Mouse (Mus musculus): ENCODE data around the gene Lmln.
A peak's percentile ranks its signal among the peaks of the same experiment; 100 is the strongest.
"Not testable (repeated sequence)": the region's sequence is repeated elsewhere in the genome, so short reads cannot be mapped to it uniquely, and the experiment has no call there.

Gene Lmln

DNA sequence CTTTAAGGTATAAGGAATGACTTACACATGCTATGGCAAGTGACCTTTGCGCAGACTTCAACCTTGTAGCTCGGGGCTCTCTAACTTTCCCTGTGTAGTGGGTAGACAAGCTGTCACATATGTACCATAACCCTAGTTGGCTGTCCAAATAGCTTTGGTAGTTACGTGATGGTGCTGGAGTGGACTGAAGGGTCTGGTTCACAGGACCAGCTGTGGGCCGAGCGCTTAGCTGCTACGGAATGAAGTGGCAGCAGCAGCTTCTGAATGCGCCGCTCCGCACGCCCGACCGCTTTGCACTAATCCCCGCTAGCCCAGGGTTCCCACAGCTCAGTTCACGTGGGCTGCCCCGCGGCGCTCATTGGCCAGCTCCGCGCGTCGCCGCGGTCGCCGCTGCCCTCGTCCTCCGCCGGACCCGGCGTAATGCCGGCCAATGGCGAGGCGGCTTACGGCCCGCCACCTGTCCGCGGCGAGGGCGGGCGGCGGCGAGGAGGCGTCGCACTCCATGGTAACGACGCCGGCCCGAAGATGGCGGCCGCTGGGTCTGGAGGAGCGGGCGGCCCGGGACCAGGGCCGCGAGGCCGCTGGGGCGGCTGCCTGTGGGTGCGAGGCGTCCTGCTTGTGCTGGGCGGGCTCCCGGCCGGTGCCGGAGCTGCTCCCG is at the start of gene Lmln:
Lmln (plus strand) TSS at position 498 of the 658 bp plus-strand sequence.
- DNase-seq (ENCODE audit: low read depth, low spot score), result peak; percentile 81

DNA sequence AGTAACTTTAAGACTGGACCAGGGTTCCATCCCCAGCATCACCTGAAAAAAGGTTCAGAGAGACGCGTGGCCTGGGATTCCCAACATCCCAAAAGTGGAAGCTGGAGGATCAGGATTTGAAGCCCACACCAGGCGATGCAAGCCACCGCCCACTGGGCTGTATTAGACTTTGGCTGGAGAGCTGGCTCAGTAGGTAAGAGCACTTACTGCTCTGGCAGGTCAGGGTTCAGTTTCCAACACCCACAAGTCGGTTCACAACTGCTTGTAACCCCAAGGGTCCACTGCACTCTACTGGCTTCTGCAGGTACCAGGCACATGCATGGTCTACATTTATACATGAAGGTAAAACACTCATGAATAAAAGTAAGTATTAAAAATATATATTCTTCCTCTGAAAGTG is 48.5 kb upstream of the Lmln start:
- DNase-seq (ENCODE audit: low read depth, low spot score), result no peak

DNA sequence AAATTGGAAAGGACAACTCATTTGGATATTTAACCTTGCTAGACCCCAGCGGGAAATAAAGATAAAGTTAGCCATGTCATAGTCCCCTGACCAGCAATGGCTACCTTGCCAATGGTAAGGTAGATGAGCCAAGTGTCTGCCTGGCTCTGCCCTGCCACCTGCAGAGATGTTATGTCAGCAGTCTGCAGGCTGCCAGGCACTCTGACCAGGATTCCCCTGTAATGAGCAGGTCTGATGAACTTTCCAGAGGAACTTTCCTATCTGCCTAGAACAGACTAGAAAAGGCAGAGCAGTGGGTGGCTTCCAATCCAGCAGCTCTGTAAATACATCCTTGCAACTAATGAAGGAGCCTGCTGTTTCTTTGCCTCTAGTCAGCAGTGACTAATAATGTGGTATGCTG is 47.4 kb upstream of the Lmln start:
- DNase-seq (ENCODE audit: low read depth, low spot score), result no peak

DNA sequence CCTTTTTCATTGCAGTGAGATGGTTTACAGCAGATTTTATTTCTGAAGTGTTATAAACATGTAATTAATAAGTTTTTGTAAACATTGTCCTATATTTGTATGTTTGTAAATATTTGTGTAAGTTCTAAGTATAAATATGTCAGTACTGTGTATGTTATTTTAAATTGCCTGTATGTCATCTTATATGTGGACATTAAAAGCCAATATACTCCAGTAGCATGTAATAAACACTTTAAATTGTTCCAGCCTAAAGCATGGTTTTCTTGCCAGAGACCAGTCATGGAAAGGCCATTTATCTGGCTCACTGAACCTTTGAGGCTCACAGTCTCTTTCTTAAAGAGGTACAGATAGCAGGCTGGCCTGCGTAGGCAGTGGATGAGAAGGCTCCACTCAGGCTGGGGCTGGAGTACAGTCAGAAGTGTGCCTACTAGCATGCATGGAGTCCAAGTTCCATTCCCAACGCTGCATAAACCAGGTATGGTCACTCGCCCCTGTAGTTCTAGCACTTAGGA is 46.9 kb upstream of the Lmln start:
- DNase-seq (ENCODE audit: low read depth, low spot score), result no peak

DNA sequence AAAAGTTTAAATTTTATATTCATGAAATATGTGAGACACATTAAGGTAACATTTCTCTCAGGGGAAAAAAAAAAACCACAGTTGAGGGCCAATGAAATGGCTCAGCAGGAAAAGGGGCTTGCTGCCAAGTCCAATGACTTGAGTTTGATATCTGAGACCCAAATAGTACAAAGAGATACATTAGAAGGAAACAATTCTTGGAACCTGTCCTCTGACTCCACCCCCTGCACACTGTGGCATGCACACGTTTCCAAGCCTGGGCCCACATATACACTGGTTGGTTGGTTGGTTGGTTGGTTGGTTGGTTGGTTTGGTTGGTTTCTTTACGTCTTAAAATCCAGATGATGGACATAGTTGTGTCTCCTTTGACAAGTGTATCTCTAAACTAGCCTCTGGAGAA is 46.3 kb upstream of the Lmln start:
- no peak for DNase-seq (ENCODE audit: low read depth, low spot score)

DNA sequence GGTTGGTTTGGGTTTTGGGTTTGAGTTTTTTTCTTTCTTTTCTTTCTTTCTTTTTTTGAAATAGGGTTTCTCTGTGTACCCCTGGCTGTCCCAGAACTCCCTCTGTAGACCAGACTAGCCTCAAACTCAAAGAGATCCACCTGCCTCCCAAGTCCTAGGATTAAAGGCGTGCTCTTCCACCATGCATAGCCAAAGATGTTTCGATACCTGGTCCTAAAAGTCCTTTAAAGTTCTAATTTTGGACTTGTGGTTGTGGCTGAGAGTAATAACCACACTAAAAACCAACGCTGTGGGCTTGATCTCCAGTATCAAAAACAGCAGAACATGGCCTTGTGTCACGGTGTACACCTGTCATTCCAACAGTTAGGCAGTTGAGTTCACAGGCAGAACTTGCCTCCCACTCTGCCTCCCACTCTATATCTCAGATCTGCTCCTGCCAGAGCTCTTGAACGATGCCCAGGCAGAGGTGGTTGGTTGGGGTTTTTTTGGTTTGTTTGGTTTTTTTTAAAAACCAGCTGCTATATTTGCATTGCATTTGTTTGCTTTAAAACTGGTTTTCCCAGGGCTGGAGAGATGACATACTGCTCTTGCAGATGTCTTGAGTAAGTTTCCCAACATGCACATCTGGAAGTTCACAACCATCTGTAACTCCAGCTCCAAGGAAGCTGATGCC is 44.5 kb upstream of the Lmln start:
- DNase-seq (ENCODE audit: low read depth, low spot score), result no peak

DNA sequence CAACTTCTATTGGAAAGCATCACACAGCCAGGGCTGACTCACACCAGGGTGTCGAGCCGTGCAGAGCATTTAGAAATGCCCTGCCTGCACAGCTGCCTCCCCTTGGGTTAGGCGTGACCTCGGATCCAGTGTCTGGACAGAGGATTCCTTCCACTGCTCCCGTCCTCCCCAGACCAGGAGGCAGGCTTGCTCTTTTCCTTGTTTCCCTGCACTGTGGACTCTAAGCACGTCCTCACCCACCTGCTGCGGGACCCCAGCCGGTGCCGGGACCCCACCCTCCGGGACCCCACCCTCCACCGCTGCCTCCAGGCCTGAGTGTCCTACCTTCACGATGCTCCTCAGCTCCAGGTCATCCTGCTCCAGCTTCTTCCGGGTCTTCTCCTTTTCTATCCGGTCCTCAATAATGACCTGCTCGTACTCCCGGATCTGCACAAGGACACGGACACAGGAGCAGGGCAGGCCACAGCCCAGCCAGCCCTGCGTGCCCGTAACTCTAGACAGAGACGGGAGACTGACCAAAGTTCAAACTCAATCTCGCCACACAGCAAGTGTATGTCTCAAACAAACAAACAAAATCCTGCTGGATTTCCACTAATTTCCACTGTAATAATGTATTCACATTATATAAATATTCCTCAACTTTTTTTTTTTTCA is 43.1 kb upstream of the Lmln start:
- DNase-seq (ENCODE audit: low read depth, low spot score), result no peak

DNA sequence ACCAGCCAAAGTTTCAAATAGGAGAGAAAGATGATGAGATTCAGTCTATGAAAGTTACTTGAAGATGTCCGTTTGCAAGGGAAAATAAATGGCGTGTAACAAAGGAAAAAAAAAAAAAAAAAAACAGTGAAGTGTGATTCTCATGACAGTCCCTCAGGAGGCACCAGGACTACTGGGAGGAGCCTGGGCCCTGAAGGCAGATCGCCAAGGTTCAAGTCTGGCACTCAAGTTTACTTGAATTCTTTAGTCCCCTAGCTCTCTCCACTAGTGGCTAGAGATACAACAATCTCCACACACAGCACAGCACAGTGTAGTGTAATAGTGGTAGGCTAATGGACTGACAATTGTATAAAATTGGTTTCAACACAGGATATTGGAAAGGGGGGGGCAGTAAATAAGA is 40.9 kb upstream of the Lmln start:
- DNase-seq (ENCODE audit: low read depth, low spot score), result no peak

DNA sequence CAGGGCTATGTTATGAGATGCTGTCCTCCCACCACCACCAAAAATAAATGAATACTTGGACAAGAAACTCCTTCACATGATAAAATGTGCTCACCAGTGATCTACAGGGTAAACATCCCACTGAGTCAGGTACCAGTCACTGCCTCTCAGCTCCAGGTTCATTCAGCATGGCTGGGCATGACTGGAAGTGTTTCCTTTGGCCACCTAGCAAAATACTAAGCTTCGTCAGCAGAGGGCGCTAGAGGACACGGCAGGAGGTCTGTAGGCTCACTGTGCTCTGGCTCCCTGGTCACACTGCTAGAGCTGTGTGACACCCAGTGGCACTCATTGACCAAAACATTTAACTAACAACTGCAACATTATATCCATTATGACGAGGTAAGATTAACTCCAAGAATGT is 38.6 kb upstream of the Lmln start:
- DNase-seq (ENCODE audit: low read depth, low spot score), result peak; percentile 90

DNA sequence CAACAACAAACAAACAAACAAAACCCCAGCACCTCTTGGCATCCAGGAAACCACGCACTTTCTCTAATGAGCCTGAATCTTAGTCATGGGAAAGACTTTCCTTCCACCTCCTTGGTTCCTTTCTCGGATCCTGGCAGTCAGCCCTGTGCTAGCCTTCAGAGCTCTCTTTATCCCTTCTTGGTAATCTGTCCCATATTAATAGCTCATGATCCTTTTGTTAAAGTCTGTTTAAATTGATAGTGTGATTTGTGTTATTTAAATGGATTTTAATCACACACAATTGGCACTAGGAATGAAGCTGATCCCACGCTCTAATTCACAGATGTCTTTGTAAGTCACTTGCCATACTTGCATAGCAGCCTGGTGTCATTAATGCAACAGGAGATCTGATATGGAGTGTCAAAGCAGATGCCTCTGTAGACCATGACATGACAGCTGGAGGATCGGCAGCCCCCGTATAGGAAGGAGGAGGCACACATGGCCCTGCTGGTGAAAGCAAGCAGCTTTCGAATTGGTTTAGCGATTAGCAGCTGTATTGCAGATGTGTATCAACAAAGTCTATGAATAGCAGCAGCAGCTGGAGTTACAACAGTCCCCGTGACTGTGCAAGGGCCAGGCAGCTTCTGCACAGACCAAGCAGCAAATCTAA is 37.7 kb upstream of the Lmln start:
- no peak for DNase-seq (ENCODE audit: low read depth, low spot score)

DNA sequence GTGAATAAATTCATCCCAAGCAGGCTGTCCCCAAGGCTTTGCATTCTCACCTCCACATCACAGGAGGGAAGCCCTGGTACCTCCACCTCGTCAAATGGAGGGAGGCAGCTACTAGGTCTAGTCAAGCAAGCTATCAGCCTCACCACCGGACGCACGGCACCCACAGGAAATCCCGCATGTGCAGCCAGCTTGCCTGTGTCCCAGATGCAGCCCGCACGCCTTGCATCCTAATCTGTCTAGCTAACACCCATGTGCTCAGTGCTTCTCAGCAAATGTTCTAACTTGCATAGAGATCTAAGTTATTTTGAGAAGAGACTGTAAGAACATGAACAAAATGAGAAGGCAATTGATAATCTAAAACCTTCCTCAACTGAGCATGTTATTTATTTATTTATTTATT is 36.0 kb upstream of the Lmln start:
- DNase-seq (ENCODE audit: low read depth, low spot score), result no peak

DNA sequence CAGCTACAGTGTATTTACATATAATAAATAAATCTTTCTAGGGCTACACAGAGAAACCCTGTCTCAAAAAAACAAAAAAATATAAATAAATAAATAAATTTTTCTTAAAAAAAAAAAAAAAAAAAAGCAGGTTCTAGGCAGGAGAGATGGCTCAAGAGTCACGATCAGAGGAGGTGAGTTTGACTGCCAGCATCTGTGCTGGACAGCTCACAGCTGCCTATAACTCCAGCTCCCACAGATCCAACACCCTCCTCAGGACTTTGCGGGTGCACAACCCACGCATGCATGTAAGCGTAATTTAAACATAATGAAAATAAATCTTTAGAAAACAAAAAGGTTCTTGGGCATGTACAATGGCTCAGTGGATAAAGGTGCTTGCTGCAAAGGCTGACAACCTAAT is 26.3 kb upstream of the Lmln start:
- no peak for DNase-seq (ENCODE audit: low read depth, low spot score)

DNA sequence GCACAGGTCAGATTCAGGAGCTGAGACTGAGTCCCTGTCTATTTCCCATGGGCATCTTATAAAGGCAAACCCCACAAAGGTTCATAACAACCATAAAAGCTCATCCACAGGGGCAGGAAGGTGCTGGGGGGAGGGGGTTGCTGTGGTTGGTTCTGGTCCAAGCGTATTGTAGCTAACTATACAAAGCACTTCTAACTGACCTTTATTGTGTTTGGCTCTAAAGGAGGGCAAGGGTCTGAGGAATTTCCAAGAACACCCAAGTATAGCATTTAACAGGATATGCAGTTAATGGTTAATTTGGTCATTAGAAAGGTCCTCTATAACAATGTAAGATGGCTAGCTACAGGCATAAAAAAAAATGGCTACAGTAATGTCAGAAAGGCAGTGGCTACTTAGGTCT is 19.6 kb upstream of the Lmln start:
- no peak for DNase-seq (ENCODE audit: low read depth, low spot score)

DNA sequence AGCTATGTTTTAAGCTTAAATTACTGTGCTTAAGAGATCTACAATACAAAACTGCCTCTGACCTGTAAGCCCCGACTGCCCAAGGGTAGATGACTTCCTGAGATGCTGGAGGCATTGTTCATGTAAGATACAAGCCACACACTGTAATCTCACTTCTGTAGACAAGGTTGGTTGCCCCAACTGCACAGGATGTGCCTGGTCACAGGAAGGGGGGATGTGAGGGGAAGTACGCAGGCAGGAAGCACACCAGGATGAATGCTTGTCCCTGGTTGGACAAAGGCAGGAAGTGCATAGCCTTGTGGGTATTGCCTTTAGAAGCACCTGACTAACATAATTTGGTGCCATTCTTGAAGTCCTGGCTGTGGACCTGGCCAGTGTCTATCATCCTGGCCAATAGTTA is 19.1 kb upstream of the Lmln start:
- DNase-seq (ENCODE audit: low read depth, low spot score), result peak; percentile 40

DNA sequence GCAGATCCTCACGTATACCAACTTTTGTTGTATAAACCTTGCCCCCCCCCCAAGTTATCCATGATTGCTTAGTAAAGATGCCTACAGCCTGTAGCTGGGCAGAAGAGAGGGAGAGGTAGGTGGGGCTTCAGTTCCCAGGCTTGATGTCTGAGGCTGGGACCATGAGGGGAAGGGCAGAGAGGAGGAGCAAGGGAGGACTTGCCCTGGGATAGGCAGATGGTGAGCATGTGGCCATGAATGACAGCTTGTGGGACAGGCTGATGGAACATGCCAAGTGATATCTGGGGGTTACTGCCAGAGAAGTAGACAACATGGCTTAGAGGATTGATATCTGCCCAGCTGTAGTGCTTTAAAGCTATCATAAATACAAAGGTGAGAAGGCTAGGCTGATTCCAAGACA is 14.3 kb upstream of the Lmln start:
- DNase-seq (ENCODE audit: low read depth, low spot score), result no peak

DNA sequence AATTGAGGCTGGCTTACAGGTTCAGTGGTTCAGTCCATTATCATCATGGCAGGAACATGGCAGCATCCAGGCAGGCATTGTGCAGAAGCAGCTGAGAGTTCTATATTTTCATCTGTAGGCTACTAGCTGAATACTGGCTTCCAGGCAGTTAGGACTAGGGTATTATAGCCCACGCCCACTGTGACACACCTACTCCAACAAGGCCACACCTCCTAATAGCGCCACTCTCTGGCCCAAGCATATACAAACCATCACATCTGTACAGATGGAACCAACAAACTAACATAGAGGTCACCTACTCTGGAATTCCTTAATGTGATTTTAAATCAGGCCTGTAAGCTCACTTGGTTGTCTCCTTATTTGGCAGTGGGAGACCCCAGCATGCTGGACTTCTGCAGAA is 13.6 kb upstream of the Lmln start:
- no peak for DNase-seq (ENCODE audit: low read depth, low spot score)

DNA sequence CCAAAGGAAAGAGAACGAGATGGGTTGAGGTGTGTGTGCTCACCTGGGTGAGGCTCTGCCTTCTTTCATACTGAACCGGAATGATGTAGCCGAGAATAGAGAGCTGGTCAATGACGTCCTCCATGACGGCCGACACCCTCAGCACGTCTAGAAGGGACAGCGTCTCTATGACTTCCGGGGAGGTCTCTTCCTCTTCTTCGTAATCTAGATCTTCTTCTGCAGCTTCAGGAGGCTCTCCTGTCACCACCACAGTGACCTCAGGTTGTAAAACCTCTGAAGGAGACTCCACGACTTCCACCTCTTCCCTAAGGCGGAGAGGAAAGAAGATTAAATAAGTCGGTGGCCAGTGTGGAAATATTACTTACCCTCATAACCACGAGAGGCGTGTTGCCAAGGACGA is 12.5 kb upstream of the Lmln start:
- no peak for DNase-seq (ENCODE audit: low read depth, low spot score)

DNA sequence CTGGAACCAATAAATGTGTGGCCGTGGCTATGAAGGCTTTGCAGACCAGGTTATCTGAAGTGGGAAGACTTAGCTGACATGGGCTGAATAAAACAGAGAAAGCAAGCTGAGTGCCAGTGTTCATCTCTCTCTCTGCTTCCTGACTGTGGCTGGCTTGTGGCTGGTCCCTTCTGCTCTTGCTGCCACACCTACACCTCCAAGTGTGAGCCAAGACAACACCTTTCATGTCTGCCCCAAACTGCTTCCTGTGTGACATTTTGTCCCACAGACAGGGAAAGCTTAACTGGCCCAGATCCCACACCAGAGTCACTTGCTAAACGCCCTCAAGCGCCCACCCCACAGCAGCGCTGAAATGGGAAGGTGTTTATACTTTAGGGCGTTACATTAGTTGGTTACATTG is 9.2 kb upstream of the Lmln start:
- DNase-seq (ENCODE audit: low read depth, low spot score), result no peak

DNA sequence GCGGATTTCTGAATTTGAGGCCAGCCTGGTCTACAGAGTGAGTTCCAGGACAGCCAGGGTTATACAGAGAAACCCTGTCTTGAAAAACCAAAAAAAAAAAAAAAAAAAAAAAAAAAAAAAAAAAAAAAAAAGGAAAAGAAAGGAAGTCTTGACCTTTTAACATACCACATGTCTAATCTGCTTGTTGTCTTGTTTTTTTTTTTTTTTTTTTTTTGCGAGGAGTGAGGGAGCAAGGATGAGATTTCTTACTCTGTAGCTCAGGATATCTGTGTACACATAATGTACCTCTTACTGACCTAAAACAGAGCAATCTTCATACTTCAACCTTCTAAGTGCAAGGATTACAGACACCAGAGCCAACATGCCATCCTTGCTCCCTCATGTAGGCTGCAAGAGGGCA is 7.4 kb upstream of the Lmln start:
- not testable (repeated sequence) for DNase-seq (ENCODE audit: low read depth, low spot score)

DNA sequence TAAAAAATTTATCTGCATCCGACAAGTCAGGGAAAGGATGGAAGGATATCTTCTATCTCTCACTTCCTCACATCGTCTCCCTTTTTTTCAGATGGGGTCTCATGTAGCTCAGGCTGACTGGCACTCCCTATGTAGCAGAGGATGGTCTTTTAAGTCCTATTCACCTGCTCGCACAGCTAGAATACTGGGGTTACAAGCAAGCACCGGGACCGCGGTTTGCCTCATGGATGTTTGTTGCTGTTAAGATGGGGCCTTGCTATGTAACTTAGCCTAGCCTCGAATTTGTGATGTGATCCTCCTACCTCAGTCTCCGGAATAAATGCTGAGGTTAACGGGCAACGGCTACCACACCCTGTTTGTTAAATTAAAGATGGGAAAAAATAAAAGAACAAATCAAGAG is 6.7 kb upstream of the Lmln start:
- DNase-seq (ENCODE audit: low read depth, low spot score), result no peak

DNA sequence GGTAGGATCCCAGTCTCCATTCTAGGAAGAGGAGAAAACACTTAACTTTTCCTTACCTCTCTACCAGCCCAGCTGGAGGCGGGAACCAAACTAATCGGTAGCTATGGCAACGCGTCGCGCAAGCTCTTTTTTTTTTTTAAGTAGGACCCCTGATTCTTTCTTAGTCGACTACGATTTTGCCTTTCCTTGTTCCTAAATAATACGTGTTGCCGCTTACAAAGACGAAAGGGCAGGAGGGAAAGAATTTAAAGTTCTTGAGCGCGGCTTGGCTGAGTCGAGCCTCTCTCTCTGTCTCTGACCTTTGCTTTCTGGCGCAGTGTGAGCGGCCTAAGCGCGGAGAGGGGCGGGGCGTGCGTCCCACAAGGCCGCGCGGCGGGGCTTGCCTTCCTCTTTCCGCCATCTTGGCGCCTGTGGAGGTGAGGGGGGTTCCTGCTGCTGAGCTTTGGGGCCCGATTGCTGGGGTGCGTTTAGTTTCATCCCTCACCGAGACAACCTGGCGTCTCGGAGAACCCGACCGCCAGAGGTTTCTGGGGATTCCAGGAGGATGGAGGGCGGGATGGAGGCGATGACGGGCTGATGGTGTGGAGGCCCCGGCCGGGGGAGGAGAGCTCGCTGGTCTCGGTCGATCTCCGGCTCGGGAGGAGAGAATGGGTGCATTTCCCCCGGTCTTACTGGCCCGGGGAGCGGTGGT is 6.1 kb upstream of the Lmln start, which contains the start of the genes Iqcg and Rpl35a:
Iqcg (minus strand) TSS at position 124 of the 691 bp plus-strand sequence.
Rpl35a (plus strand) TSS at position 359 of the 691 bp plus-strand sequence.
- peak; percentile 94 for DNase-seq (ENCODE audit: low read depth, low spot score)

DNA sequence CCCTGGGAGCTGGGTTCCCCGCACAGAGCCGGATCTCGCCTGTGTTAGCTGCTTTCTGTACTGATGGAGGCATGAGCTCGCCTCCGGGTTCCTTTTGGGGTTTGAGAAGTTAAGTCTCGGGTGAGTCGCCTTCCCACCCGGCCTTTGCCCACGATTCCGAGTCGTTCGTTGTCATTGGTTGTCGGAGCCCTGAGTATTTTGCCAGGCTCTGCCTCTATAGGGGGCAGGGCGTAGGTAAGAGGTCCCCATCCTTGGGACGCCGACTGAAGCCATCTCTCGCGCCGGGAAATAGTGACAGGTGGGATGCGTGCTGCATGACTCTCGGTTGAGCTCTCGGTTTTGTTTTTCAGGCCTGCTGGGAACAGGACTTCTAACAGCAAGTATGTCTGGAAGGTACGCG is 5.5 kb upstream of the Lmln start:
- no peak for DNase-seq (ENCODE audit: low read depth, low spot score)
